Comparison of ENCODE assay signal across 12 mouse cellular contexts in the genomic region with DNA sequence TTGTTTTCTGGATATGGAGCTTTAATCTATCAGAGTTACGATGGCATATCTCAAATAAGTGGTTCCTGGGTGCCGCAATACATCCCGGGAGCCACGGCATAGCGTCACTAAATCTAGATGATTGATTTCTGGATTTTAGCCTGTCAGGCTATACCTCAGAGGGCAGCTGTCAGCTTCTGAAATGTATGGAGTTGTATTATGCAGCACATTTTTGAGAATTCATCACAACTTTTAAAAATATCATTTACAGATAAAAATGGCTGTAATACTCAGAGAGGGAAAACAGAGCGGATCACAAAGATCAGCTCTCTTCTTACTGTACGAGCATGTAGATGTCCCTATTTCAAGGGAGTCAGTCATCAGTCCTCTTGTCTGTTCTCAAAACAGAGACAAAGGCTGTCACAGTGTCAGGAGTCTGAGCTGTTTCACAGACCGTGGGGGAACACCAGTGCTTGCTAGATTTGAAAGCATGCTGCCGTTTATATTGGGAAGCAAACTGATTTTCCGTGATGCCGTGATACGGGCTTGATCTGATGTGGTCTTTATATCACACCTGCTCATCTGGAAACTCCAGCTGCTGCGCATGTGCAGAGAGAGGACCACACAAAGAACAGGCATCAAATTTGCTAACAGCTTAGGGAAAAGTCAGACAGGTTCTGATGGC.
DNase-seq lines count a peak whose midpoint lies in the region; ATAC-seq and TF ChIP-seq lines count a peak whose summit lies in the region.
"Had no signal": no experiment of that assay in that cellular context is flagged by ENCODE, and none has a peak within 500 bp of the region (broad histone marks: within the 10 kb centered on the region; RNA-seq: fewer than 3 reads in every experiment).

No protein-coding gene starts in this region.

- H3K4me2 ChIP-seq in lung, embryonic 14.5 days = no peak overlapping the region
- H3K4me2 ChIP-seq in midbrain, embryonic 14.5 days (ENCODE audit: low read length) = peak overlapping the region; percentile 50

- H3K27me3 ChIP-seq in lung, embryonic 14.5 days (ENCODE audit: insufficient read depth, low read length) = no peaks in the 10 kb centered on the region
- no peaks in the 10 kb centered on the region for H3K27me3 ChIP-seq in midbrain, embryonic 14.5 days (ENCODE audit: control insufficient read depth, insufficient read depth, low read length)
- no peaks in the 10 kb centered on the region for H3K27me3 ChIP-seq in embryonic facial prominence, embryonic 10.5 days (replicated peaks; ENCODE audit: low read depth, poor library complexity, severe bottlenecking)

- H3K9me3 ChIP-seq in lung, embryonic 14.5 days (ENCODE audit: low read depth, low read length) = no peaks in the 10 kb centered on the region
- H3K9me3 ChIP-seq in midbrain, embryonic 14.5 days (ENCODE audit: control insufficient read depth, low read length) = no peaks in the 10 kb centered on the region
- H3K9me3 ChIP-seq in embryonic facial prominence, embryonic 10.5 days = no peaks in the 10 kb centered on the region
- H3K9me3 ChIP-seq: limb, embryonic 10.5 days had no signal

- TF ChIP-seq CTCF in lung, embryonic 14.5 days (IDR thresholded peaks at IDR 0.05; ENCODE audit: low read depth) = no peak
- no peak for TF ChIP-seq CTCF in layer of hippocampus, adult 2 months (conservative IDR thresholded peaks at IDR 0.05)

- peak; percentile 1 for DNase-seq in lung, embryonic 14.5 days
- no peak for DNase-seq in lung, postnatal 10 days
- DNase-seq in layer of hippocampus, adult 2 months (ENCODE audit: low spot score in 2 of 2) = peak; percentile 10 to 18
- DNase-seq in midbrain, embryonic 14.5 days = peak; percentile 80
- peak; percentile 3 to 6 for DNase-seq in right cerebral cortex, postnatal 36 days (ENCODE audit: low spot score in 2 of 2)
- no peak for DNase-seq in spleen, postnatal 36 days (ENCODE audit: low spot score in 2 of 2)
- no peak for DNase-seq in embryonic facial prominence, embryonic 10.5 days (ENCODE audit: low spot score)
- no peak for DNase-seq in ovary, postnatal 36 days (ENCODE audit: low spot score)
- DNase-seq: gastrocnemius, postnatal 14 days had no signal

- ATAC-seq in lung, embryonic 14.5 days (ENCODE audit: insufficient read depth) = no peak
- peak; percentile 37; the same call in 1 of the 2 replicates for ATAC-seq in midbrain, embryonic 14.5 days (ENCODE audit: low FRiP score, low TSS enrichment)
- ATAC-seq: inflammation-experienced regulatory T-cells, adult 6 months; Patski had no signal

- H3K9ac ChIP-seq in lung, embryonic 14.5 days = no peak overlapping the region
- H3K9ac ChIP-seq in midbrain, embryonic 14.5 days (replicated peaks; ENCODE audit: low read length) = peak overlapping the region; percentile 57; the same call in 1 of the 2 replicates

- WGBS in lung, embryonic 14.5 days = 51% methylated on average over 13 of the region's 13 CpGs
- WGBS in midbrain, embryonic 14.5 days = 37% methylated on average over 13 of the region's 13 CpGs
- 89% methylated on average over 13 of the region's 13 CpGs for WGBS in embryonic facial prominence, embryonic 10.5 days

- no peak overlapping the region for H3K27ac ChIP-seq in lung, embryonic 14.5 days (ENCODE audit: low read depth)
- H3K27ac ChIP-seq in layer of hippocampus, adult 2 months = peak overlapping the region; percentile 89
- H3K27ac ChIP-seq in midbrain, embryonic 14.5 days (replicated peaks; ENCODE audit: low read depth, low read length) = peak overlapping the region; percentile 92
- no peak overlapping the region for H3K27ac ChIP-seq in embryonic facial prominence, embryonic 10.5 days (replicated peaks)
- H3K27ac ChIP-seq: limb, embryonic 10.5 days had no signal

- no peaks in the 10 kb centered on the region for H3K4me1 ChIP-seq in lung, embryonic 14.5 days (ENCODE audit: insufficient read depth)
- H3K4me1 ChIP-seq in midbrain, embryonic 14.5 days (ENCODE audit: control insufficient read depth, insufficient read depth, low read length) = peaks cover 14% of the 10 kb centered on the region
- H3K4me1 ChIP-seq in embryonic facial prominence, embryonic 10.5 days = no peaks in the 10 kb centered on the region
- H3K4me1 ChIP-seq: limb, embryonic 10.5 days had no signal

- H3K4me3 ChIP-seq in lung, embryonic 14.5 days (ENCODE audit: low read depth, low read length) = no peak overlapping the region
- H3K4me3 ChIP-seq in layer of hippocampus, adult 2 months = peak overlapping the region; percentile 46
- peak overlapping the region; percentile 21 for H3K4me3 ChIP-seq in midbrain, embryonic 14.5 days (replicated peaks; ENCODE audit: low read depth, low read length)
- no peak overlapping the region for H3K4me3 ChIP-seq in embryonic facial prominence, embryonic 10.5 days
- H3K4me3 ChIP-seq: limb, embryonic 10.5 days had no signal

- no peaks in the 10 kb centered on the region for H3K36me3 ChIP-seq in lung, embryonic 14.5 days (ENCODE audit: insufficient read depth)
- no peaks in the 10 kb centered on the region for H3K36me3 ChIP-seq in midbrain, embryonic 14.5 days (ENCODE audit: control insufficient read depth, insufficient read depth, low read length)
- no peaks in the 10 kb centered on the region for H3K36me3 ChIP-seq in embryonic facial prominence, embryonic 10.5 days (replicated peaks)
- H3K36me3 ChIP-seq: limb, embryonic 10.5 days had no signal

Comparison
In these comparisons a context has a peak if more than half of its experiments do, and no peak if none do; other contexts are left out.
1. DNase-seq: peak in lung, embryonic 14.5 days (single experiment), layer of hippocampus, adult 2 months (2 of 2), midbrain, embryonic 14.5 days (single experiment) and right cerebral cortex, postnatal 36 days (2 of 2); none in lung, postnatal 10 days (single experiment), spleen, postnatal 36 days (0 of 2), embryonic facial prominence, embryonic 10.5 days (single experiment) and ovary, postnatal 36 days (single experiment).
2. H3K27ac ChIP-seq: peak in layer of hippocampus, adult 2 months (single experiment) and midbrain, embryonic 14.5 days (single experiment); none in lung, embryonic 14.5 days (single experiment) and embryonic facial prominence, embryonic 10.5 days (single experiment).
3. H3K4me3 ChIP-seq: peak in layer of hippocampus, adult 2 months (single experiment) and midbrain, embryonic 14.5 days (single experiment); none in lung, embryonic 14.5 days (single experiment) and embryonic facial prominence, embryonic 10.5 days (single experiment).